Mouse (Mus musculus) G1E (cell line): ENCODE data around the gene Arhgef7. TPM values are rescaled to one million over a fixed set of nuclear protein-coding genes. Genes with fewer than 3 reads are reported as not detected.
A peak's percentile ranks its signal among the peaks of the same experiment; 100 is the strongest.

Source experiments
- ATAC-seq: 2 replicates; pipeline ENCODE4 v1.8.0; 2016; ENCODE audit warnings: mild to moderate bottlenecking; ENCODE audit not compliant: insufficient number of reproducible peaks, poor library complexity, low FRiP score, severe bottlenecking; ENCODE audit errors: extremely low read depth
- DNase-seq: peaks from one replicate; pipeline ENCODE4 v3.0.0; 2012; ENCODE audit warnings: low spot score
- H3K27me3 ChIP-seq: 2 replicates; pipeline ENCODE4 v1.6.1; 2012; ENCODE audit warnings: mild to moderate bottlenecking, low read length, inconsistent platforms; ENCODE audit not compliant: insufficient read depth
- H3K36me3 ChIP-seq: replicated peaks from 2 replicates; pipeline ENCODE3; 2012; ENCODE audit warnings: mild to moderate bottlenecking, inconsistent platforms
- H3K4me1 ChIP-seq: 2 replicates; pipeline ENCODE4 v1.6.1; 2012; ENCODE audit warnings: low read depth, low read length, inconsistent platforms, mixed read lengths; ENCODE audit not compliant: insufficient read depth
- H3K4me3 ChIP-seq: 2 replicates; pipeline ENCODE4 v1.5.1; 2012; ENCODE audit warnings: low read depth, mild to moderate bottlenecking, inconsistent platforms, low read length, moderate library complexity, mixed read lengths
- H3K9me3 ChIP-seq: replicated peaks from 2 replicates; pipeline ENCODE4 v1.6.1; 2012; ENCODE audit warnings: inconsistent platforms
- CTCF ChIP-seq: IDR thresholded peaks from 2 replicates; pipeline ENCODE4 v1.5.1; 2012; ENCODE audit warnings: low read depth, low read length, inconsistent platforms, mixed read lengths
- GATA1 ChIP-seq: IDR thresholded peaks from 2 replicates; pipeline ENCODE4 v1.6.1; 2012; ENCODE audit warnings: borderline replicate concordance, low read length, inconsistent platforms, mixed read lengths
- GATA2 ChIP-seq: IDR thresholded peaks from 2 replicates; pipeline ENCODE4 v1.6.1; 2012; ENCODE audit warnings: low read depth, low read length, inconsistent platforms, borderline replicate concordance
- POLR2AphosphoS5 ChIP-seq: IDR thresholded peaks from 2 replicates; pipeline ENCODE4 v1.6.1; 2012; ENCODE audit warnings: low read depth, low read length, inconsistent platforms; ENCODE audit not compliant: insufficient replicate concordance
- TAL1 ChIP-seq: conservative IDR thresholded peaks from 2 replicates; pipeline ENCODE4 v1.6.1; 2012; ENCODE audit warnings: low read depth, low read length, inconsistent platforms, mixed read lengths
- polyA plus RNA-seq: library from polyadenylated mRNA; stranded (reverse); fragments of >175 nt; gene quantifications from 2 replicates; pipeline ENCODE4 v1.2.3, GENCODE M21; 2012
- total RNA-seq, 2 experiments: library from RNA; stranded (forward) in 1 of 2; stranded (reverse) in 1 of 2; fragments of 200-1000 nt in 1 of 2; fragments of >200 nt in 1 of 2; fragmentation: Nextera tagmentation in 1 of 2; gene quantifications; 2 replicates each; pipeline ENCODE4 v1.2.3; 2014 to 2017

The Arhgef7 gene
- total and polyA plus RNA-seq, 3 experiments: 14.7 to 27.8 (median 23.8) TPM

DNA sequence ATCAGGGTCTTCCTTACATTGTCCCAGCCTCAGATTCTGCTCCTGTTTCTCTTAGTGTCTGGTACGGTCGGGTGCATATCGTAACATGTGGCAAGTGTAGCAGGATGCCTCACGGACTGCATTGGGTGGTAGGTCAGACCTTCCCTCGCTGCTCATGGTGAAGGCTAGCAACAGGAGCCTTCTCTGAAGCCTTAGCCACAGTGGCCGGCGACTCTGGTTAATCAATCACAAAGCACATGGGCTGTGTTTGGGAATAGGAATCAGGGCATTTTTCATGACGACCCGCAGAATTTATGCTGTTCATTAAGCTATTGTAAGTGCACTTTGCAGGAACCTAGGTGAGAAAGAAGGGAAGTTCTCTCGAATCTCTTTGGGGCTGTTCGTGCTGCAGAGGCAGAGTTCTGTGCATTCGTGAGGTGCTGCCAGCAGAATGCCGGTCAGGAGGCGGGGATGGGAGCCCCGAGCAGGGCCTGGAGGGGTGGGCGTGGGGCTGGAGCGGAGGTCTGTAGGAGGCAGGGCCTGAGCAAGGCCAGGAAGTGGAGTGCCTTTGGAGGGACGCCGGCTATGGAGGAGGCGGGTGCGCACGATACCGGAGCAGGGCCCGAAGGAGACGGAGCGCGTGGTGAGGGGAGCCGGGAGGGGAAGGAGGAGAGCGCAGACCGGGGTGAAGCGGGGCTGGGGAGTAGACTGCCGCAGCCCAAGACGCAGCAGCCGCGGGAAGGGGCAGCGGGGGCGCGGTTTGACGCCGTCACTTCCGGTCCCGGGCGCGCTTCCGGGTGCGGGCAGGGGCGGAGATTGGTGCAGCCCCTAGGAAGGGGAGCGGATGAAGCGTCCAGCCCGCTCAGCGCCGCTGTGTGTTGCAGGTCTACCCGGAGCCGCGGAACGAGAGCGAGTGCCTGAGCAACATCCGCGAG lies 30.3 kb downstream of the Arhgef7 start:
- TF ChIP-seq TAL1 (no peak), POLR2AphosphoS5 (no peak), CTCF (no peak), GATA2 (no peak), GATA1 (no peak)
- peak; percentile 77 for ATAC-seq
- peak; percentile 92 for DNase-seq
- H3K4me3 ChIP-seq: peak overlapping the region; percentile 99
- H3K9me3 ChIP-seq: no peaks in the 10 kb centered on the region
- peaks cover 4% of the 10 kb centered on the region for H3K27me3 ChIP-seq
- peaks cover 23% of the 10 kb centered on the region for H3K36me3 ChIP-seq
- H3K4me1 ChIP-seq: peaks cover 38% of the 10 kb centered on the region

- DNase-seq (no peak), ATAC-seq (no peak)
- Histone ChIP-seq H3K4me1 (peaks cover 38% of the 10 kb centered on the region), H3K9me3 (no peaks in the 10 kb centered on the region), H3K4me3 (peak overlapping the region; percentile 99), H3K27me3 (no peaks in the 10 kb centered on the region), H3K36me3 (peaks cover 30% of the 10 kb centered on the region)
- TF ChIP-seq CTCF: no peak
- TF ChIP-seq POLR2AphosphoS5: no peak
Observed at GRCm38 (mm10) chr8:11758482-11759281, 31.2 kb downstream of the Arhgef7 start.

GRCm38 (mm10) chr8:11761551-11761950 lies 34.0 kb downstream of the Arhgef7 start:
- Histone ChIP-seq H3K9me3 (no peaks in the 10 kb centered on the region), H3K27me3 (no peaks in the 10 kb centered on the region), H3K4me1 (peaks cover 32% of the 10 kb centered on the region), H3K36me3 (peaks cover 56% of the 10 kb centered on the region), H3K4me3 (no peak overlapping the region)
- TF ChIP-seq GATA1 (no peak), TAL1 (no peak), POLR2AphosphoS5 (no peak), GATA2 (no peak), CTCF (no peak)
- DNase-seq (no peak), ATAC-seq (no peak)

- H3K4me3 ChIP-seq: no peak overlapping the region
- H3K27me3 ChIP-seq: no peaks in the 10 kb centered on the region
- H3K9me3 ChIP-seq: no peaks in the 10 kb centered on the region
- DNase-seq: no peak
- TF ChIP-seq GATA2 (no peak), TAL1 (no peak), GATA1 (no peak), CTCF (no peak), POLR2AphosphoS5 (no peak)
- H3K36me3 ChIP-seq: peaks cover 61% of the 10 kb centered on the region
- ATAC-seq: no peak
- H3K4me1 ChIP-seq: peaks cover 29% of the 10 kb centered on the region
Observed at GRCm38 (mm10) chr8:11762048-11762447, 34.5 kb downstream of the Arhgef7 start.

- H3K4me1 ChIP-seq: peaks cover 28% of the 10 kb centered on the region
- no peaks in the 10 kb centered on the region for H3K27me3 ChIP-seq
- ATAC-seq: no peak
- H3K4me3 ChIP-seq: no peak overlapping the region
- DNase-seq: no peak
- no peaks in the 10 kb centered on the region for H3K9me3 ChIP-seq
- TF ChIP-seq GATA1: no peak
- H3K36me3 ChIP-seq: peaks cover 69% of the 10 kb centered on the region
Observed at GRCm38 (mm10) chr8:11762821-11763220, 35.3 kb downstream of the Arhgef7 start.

DNA sequence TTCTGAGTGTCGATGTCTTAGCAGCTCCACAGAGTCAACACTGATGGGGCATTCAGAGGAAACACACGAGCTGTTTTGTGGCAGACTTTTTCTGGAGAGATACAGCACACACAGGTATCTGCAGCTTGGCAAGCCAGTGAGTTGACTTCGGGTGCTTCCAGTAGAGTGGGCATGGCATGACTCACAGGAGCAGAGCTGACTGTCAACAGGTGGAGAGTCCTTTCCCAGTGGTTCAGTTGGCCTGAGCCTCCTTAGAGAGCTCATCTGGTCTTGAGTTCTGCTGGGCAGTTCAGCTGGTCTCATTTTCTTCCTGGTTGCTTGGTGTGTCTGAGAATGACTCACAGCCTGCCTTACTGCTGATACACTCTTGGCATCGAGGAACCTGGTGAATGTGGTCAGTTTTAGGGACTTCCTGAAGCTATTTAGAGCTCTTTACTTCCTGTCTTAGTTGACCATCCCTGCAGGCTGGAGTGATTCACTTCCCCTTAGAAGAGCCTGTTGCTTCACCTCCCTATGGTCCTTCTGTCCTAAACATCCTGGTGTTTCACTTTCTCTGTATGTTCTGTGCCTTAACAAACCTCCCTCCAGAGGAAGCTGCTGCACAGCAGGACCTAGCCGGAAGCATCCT lies 39.8 kb downstream of the Arhgef7 start:
- H3K4me1 ChIP-seq: peaks cover 17% of the 10 kb centered on the region
- ATAC-seq (no peak), DNase-seq (no peak)
- no peaks in the 10 kb centered on the region for H3K9me3 ChIP-seq
- H3K4me3 ChIP-seq: no peak overlapping the region
- H3K36me3 ChIP-seq: peaks cover 91% of the 10 kb centered on the region
- TF ChIP-seq GATA2 (no peak), POLR2AphosphoS5 (no peak), TAL1 (no peak), CTCF (no peak), GATA1 (no peak)
- H3K27me3 ChIP-seq: no peaks in the 10 kb centered on the region
